Mouse (Mus musculus) MEL (cell line): ENCODE data around the gene Agtr1a. TPM values are rescaled to one million over a fixed set of nuclear protein-coding genes. Genes with fewer than 3 reads are reported as not detected.

Experiments
- DNase-seq: peaks from one replicate; pipeline ENCODE4 v3.0.0; 2011; ENCODE audit warnings: low read depth, low spot score
- H3K27ac ChIP-seq: 2 replicates; pipeline ENCODE4 v1.5.1; 2012; ENCODE audit warnings: low read depth, mild to moderate bottlenecking, control low read depth, low read length, moderate library complexity; ENCODE audit not compliant: control insufficient read depth
- H3K27me3 ChIP-seq, 2 experiments: fragments of 150-350 bp in 1 of 2; sonication (generic) in 1 of 2; 2 replicates each; pipeline ENCODE4 v1.6.1; 2012; ENCODE audit warnings: low read length in 2 of 2, mild to moderate bottlenecking in 2 of 2, improper control_type of control experiment in 1 of 2, moderate library complexity in 1 of 2; ENCODE audit not compliant: insufficient read depth in 2 of 2, control insufficient read depth in 1 of 2
- H3K36me3 ChIP-seq, 2 experiments: 2 replicates each; pipeline ENCODE4 v1.6.1; 2012 to 2014; ENCODE audit warnings: low read length in 2 of 2, improper control_type of control experiment in 1 of 2, inconsistent platforms in 1 of 2, mild to moderate bottlenecking in 1 of 2; ENCODE audit not compliant: insufficient read depth in 2 of 2, control insufficient read depth in 1 of 2
- H3K4me1 ChIP-seq, 2 experiments: fragments of 150-350 bp in 1 of 2; sonication (generic) in 1 of 2; 2 replicates each; pipeline ENCODE4 v1.6.1; 2012; ENCODE audit warnings: low read length in 2 of 2, improper control_type of control experiment in 1 of 2, mild to moderate bottlenecking in 1 of 2; ENCODE audit not compliant: insufficient read depth in 2 of 2, control insufficient read depth in 1 of 2
- H3K4me3 ChIP-seq, 2 experiments: fragments of 150-350 bp in 1 of 2; sonication (generic) in 1 of 2; 2 replicates each; pipeline ENCODE4 v1.5.1; 2012; ENCODE audit warnings: low read depth in 2 of 2, low read length in 2 of 2, mild to moderate bottlenecking in 2 of 2, moderate library complexity in 2 of 2, control low read depth in 1 of 2, improper control_type of control experiment in 1 of 2; ENCODE audit not compliant: control insufficient read depth in 1 of 2, insufficient read depth in 1 of 2
- H3K79me2 ChIP-seq: 2 replicates; pipeline ENCODE4 v1.6.1; 2012; ENCODE audit warnings: mild to moderate bottlenecking, low read length, moderate library complexity; ENCODE audit not compliant: control insufficient read depth, poor library complexity, insufficient read depth
- H3K9ac ChIP-seq: 2 replicates; pipeline ENCODE4 v1.6.1; 2012; ENCODE audit warnings: low read depth, mild to moderate bottlenecking, control low read depth, low read length, moderate library complexity; ENCODE audit not compliant: control insufficient read depth, poor library complexity, severe bottlenecking
- H3K9me3 ChIP-seq: fragments of 150-350 bp; sonication (generic); replicated peaks from 2 replicates; pipeline ENCODE4 v1.6.1; 2012; ENCODE audit warnings: mild to moderate bottlenecking, low read length, improper control_type of control experiment, moderate library complexity; ENCODE audit not compliant: insufficient read depth
- BHLHE40 ChIP-seq: IDR thresholded peaks from 2 replicates; pipeline ENCODE4 v1.6.1; 2012; ENCODE audit warnings: low read depth, mild to moderate bottlenecking, inconsistent platforms, low read length, improper control_type of control experiment, borderline replicate concordance
- CHD1 ChIP-seq: IDR thresholded peaks from 2 replicates; pipeline ENCODE4 v1.6.1; 2012; ENCODE audit warnings: low read depth, mild to moderate bottlenecking, inconsistent platforms, low read length, improper control_type of control experiment
- CHD2 ChIP-seq: IDR thresholded peaks from 2 replicates; pipeline ENCODE4 v1.6.1; 2011; ENCODE audit warnings: low read length, improper control_type of control experiment
- EP300 ChIP-seq, 2 experiments: IDR thresholded peaks; 2 replicates each; pipeline ENCODE4 v1.6.1; 2011; ENCODE audit warnings: improper control_type of control experiment in 2 of 2, low read length in 2 of 2, low read depth in 1 of 2, mild to moderate bottlenecking in 1 of 2
- GABPA ChIP-seq: IDR thresholded peaks from 2 replicates; pipeline ENCODE4 v1.6.1; 2012; ENCODE audit warnings: low read depth, mild to moderate bottlenecking, inconsistent platforms, low read length, improper control_type of control experiment, moderate library complexity
- JUND ChIP-seq: IDR thresholded peaks from 2 replicates; pipeline ENCODE4 v1.6.1; 2011; ENCODE audit warnings: low read depth, mild to moderate bottlenecking, improper control_type of control experiment, low read length
- MAX ChIP-seq: IDR thresholded peaks from 2 replicates; pipeline ENCODE4 v1.6.1; 2011; ENCODE audit warnings: low read length, improper control_type of control experiment
- MAZ ChIP-seq: IDR thresholded peaks from 2 replicates; pipeline ENCODE4 v1.6.1; 2012; ENCODE audit warnings: low read depth, mild to moderate bottlenecking, inconsistent platforms, low read length, improper control_type of control experiment
- MEF2A ChIP-seq: IDR thresholded peaks from 2 replicates; pipeline ENCODE4 v1.6.1; 2014; ENCODE audit warnings: low read depth, mild to moderate bottlenecking, inconsistent platforms, low read length, improper control_type of control experiment; ENCODE audit not compliant: poor library complexity, insufficient replicate concordance, severe bottlenecking; ENCODE audit errors: extremely low read depth
- MXI1 ChIP-seq: IDR thresholded peaks from 2 replicates; pipeline ENCODE4 v1.6.1; 2011; ENCODE audit warnings: mild to moderate bottlenecking, low read depth, low read length, improper control_type of control experiment
- MYC ChIP-seq: IDR thresholded peaks from 2 replicates; pipeline ENCODE4 v1.6.1; 2011; ENCODE audit warnings: low read depth, mild to moderate bottlenecking, low read length, improper control_type of control experiment, moderate library complexity
- NRF1 ChIP-seq: IDR thresholded peaks from 2 replicates; pipeline ENCODE4 v1.6.1; 2014; ENCODE audit warnings: low read depth, mild to moderate bottlenecking, inconsistent platforms, low read length, improper control_type of control experiment, moderate library complexity; ENCODE audit not compliant: poor library complexity, insufficient read depth, severe bottlenecking
- POLR2A ChIP-seq, 2 experiments: IDR thresholded peaks; 2 replicates each; pipeline ENCODE4 v1.6.1; 2011 to 2012; ENCODE audit warnings: low read length in 2 of 2, mild to moderate bottlenecking in 2 of 2, control low read depth in 1 of 2, improper control_type of control experiment in 1 of 2, low read depth in 1 of 2, moderate library complexity in 1 of 2; ENCODE audit not compliant: control insufficient read depth in 1 of 2, insufficient read depth in 1 of 2, poor library complexity in 1 of 2
- POLR2AphosphoS2 ChIP-seq: IDR thresholded peaks from 2 replicates; pipeline ENCODE4 v1.6.1; 2011; ENCODE audit warnings: low read length, improper control_type of control experiment
- SIN3A ChIP-seq: IDR thresholded peaks from 2 replicates; pipeline ENCODE4 v1.6.1; 2012; ENCODE audit warnings: low read length, improper control_type of control experiment, inconsistent platforms
- SMC3 ChIP-seq: IDR thresholded peaks from 2 replicates; pipeline ENCODE4 v1.6.1; 2011; ENCODE audit warnings: low read depth, low read length, improper control_type of control experiment
- TAL1 ChIP-seq: IDR thresholded peaks from 2 replicates; pipeline ENCODE4 v1.6.1; 2012; ENCODE audit warnings: mild to moderate bottlenecking, inconsistent platforms, low read length, moderate library complexity, mixed read lengths
- TBP ChIP-seq: IDR thresholded peaks from 2 replicates; pipeline ENCODE4 v1.8.0; 2011; ENCODE audit warnings: low read depth, low read length, improper control_type of control experiment
- USF2 ChIP-seq, 2 experiments: IDR thresholded peaks; 2 replicates each; pipeline ENCODE4 v1.6.1; 2011 to 2012; ENCODE audit warnings: improper control_type of control experiment in 2 of 2, low read length in 2 of 2, borderline replicate concordance in 1 of 2, inconsistent platforms in 1 of 2, low read depth in 1 of 2, mild to moderate bottlenecking in 1 of 2; ENCODE audit not compliant: insufficient read depth in 1 of 2
- ZC3H11A ChIP-seq: IDR thresholded peaks from 2 replicates; pipeline ENCODE4 v1.6.1; 2012; ENCODE audit warnings: low read depth, mild to moderate bottlenecking, inconsistent platforms, low read length, improper control_type of control experiment
- ZMIZ1 ChIP-seq: IDR thresholded peaks from 2 replicates; pipeline ENCODE4 v1.6.1; 2012; ENCODE audit warnings: low read depth, mild to moderate bottlenecking, inconsistent platforms, low read length, improper control_type of control experiment, moderate library complexity
- polyA plus RNA-seq, 2 experiments: library from polyadenylated mRNA; stranded (reverse) in 1 of 2; unstranded in 1 of 2; fragments of >175 nt in 1 of 2; fragments of >200 nt in 1 of 2; gene quantifications; 2 replicates each; pipeline versions ENCODE4 v1.2.1 to v1.2.4; 2012; ENCODE audit warnings: low replicate concordance in 2 of 2, low read depth in 1 of 2; ENCODE audit not compliant: insufficient read length in 2 of 2, insufficient read depth in 1 of 2, missing spikeins in 1 of 2
- total RNA-seq: library from RNA; depleted of rRNA; stranded (reverse); fragments of 300-350 nt; gene quantifications from 2 replicates; pipeline ENCODE4 v1.2.3, GENCODE M21; 2012

Gene Agtr1a
- total and polyA plus RNA-seq, 3 experiments: 2.7 to 3.0 TPM; not detected in 1

GRCm38 (mm10) chr13:30398852-30399251 is 62.6 kb downstream of the Agtr1a start:
- Histone ChIP-seq H3K9me3 (no peaks in the 10 kb centered on the region), H3K9ac (no peak overlapping the region), H3K79me2 (no peaks in the 10 kb centered on the region)
- DNase-seq: no peak
- no peak for TF ChIP-seq CHD2
- no peak for TF ChIP-seq BHLHE40
- no peak for TF ChIP-seq SMC3
- no peak for TF ChIP-seq SIN3A
- no peak for TF ChIP-seq ZMIZ1
- TF ChIP-seq MXI1: no peak
- TF ChIP-seq, all 39 proteins: peak for 0
- Histone ChIP-seq H3K27me3 (no peaks in the 10 kb centered on the region), H3K4me3 (no peak overlapping the region), H3K36me3 (no peaks in the 10 kb centered on the region), H3K4me1 (no peaks in the 10 kb centered on the region), H3K27ac (no peak overlapping the region)

- H3K79me2 ChIP-seq: no peaks in the 10 kb centered on the region
- no peak for TF ChIP-seq TAL1
- no peak for TF ChIP-seq POLR2A (IDR thresholded peaks at IDR 0.05; ENCODE audit: control insufficient read depth in 1 of 2, insufficient read depth in 1 of 2, low read depth in 1 of 2, low read length in 2 of 2, poor library complexity in 1 of 2)
- TF ChIP-seq MEF2A: no peak
- TF ChIP-seq, all 39 proteins: peak for 0
- H3K27me3 ChIP-seq: no peaks in the 10 kb centered on the region
- no peak overlapping the region for H3K4me3 ChIP-seq
- no peaks in the 10 kb centered on the region for H3K9me3 ChIP-seq
- no peak for DNase-seq
- H3K36me3 ChIP-seq: no peaks in the 10 kb centered on the region
- H3K9ac ChIP-seq: no peak overlapping the region
- H3K27ac ChIP-seq: no peak overlapping the region
- no peaks in the 10 kb centered on the region for H3K4me1 ChIP-seq
These were observed 64.4 kb downstream of the Agtr1a start for GRCm38 (mm10) chr13:30400621-30401020.

- H3K36me3 ChIP-seq: no peaks in the 10 kb centered on the region
- no peaks in the 10 kb centered on the region for H3K4me1 ChIP-seq
- DNase-seq: no peak
- H3K79me2 ChIP-seq: no peaks in the 10 kb centered on the region
- no peak overlapping the region for H3K4me3 ChIP-seq
- TF ChIP-seq BHLHE40 (no peak), JUND (no peak), POLR2AphosphoS2 (no peak), ZMIZ1 (no peak), CHD1 (no peak), GABPA (no peak), USF2 (IDR thresholded peaks at IDR 0.05; ENCODE audit: borderline replicate concordance in 1 of 2, insufficient read depth in 1 of 2, low read depth in 1 of 2, low read length in 2 of 2) (no peak), SIN3A (no peak), POLR2A (IDR thresholded peaks at IDR 0.05; ENCODE audit: control insufficient read depth in 1 of 2, insufficient read depth in 1 of 2, low read depth in 1 of 2, low read length in 2 of 2, poor library complexity in 1 of 2) (no peak), MAX (no peak), NRF1 (no peak), MXI1 (no peak), MYC (no peak), MAZ (no peak), TBP (no peak), ZC3H11A (no peak), EP300 (IDR thresholded peaks at IDR 0.05; ENCODE audit: low read depth in 1 of 2, low read length in 2 of 2) (no peak), SMC3 (no peak)
- H3K9ac ChIP-seq: no peak overlapping the region
- H3K9me3 ChIP-seq: no peaks in the 10 kb centered on the region
- no peak overlapping the region for H3K27ac ChIP-seq
- H3K27me3 ChIP-seq: no peaks in the 10 kb centered on the region
These were observed 67.6 kb downstream of the Agtr1a start for GRCm38 (mm10) chr13:30403874-30404273.
